Mouse (Mus musculus) right cerebral cortex, postnatal 36 days (tissue): ENCODE measurements at regions not wholly inside any gene's neighbourhood (a gene's known extent, or its start where the extent isn't known, plus 50 kb on each side); places are given as distances from the start of the nearest gene placed in this dataset.

Experiments
- DNase-seq, 2 experiments: peaks; one replicate each; pipeline ENCODE4 v3.0.0; 2022; ENCODE audit warnings: low spot score in 2 of 2, mixed read lengths in 1 of 2

GRCm38 (mm10) chr12:26071610-26072009, 343.4 kb downstream of the Rnf144a start:
- no peak for DNase-seq

- DNase-seq, result no peak
Observed at GRCm38 (mm10) chr12:26068685-26069008, 346.4 kb downstream of the Rnf144a start.

GRCm38 (mm10) chr12:26067866-26068684, 347.0 kb downstream of the Rnf144a start:
- DNase-seq, result no peak

- DNase-seq, result no peak
Observed at GRCm38 (mm10) chr12:26060378-26060777, 354.7 kb downstream of the Rnf144a start.

- DNase-seq, result no peak
Observed at GRCm38 (mm10) chr12:26059090-26059489, 356.0 kb downstream of the Rnf144a start.

GRCm38 (mm10) chr12:26057491-26058054, 357.5 kb downstream of the Rnf144a start:
- no peak for DNase-seq

GRCm38 (mm10) chr12:26046991-26047390, 368.1 kb downstream of the Rnf144a start:
- no peak for DNase-seq

GRCm38 (mm10) chr12:26045321-26045720, 369.7 kb downstream of the Rnf144a start:
- no peak for DNase-seq

GRCm38 (mm10) chr12:26012951-26013350, 402.1 kb downstream of the Rnf144a start:
- peak; percentile 18 to 71 for DNase-seq

- no peak for DNase-seq
Observed at GRCm38 (mm10) chr12:25994063-25994462, 421.0 kb downstream of the Rnf144a start.

GRCm38 (mm10) chr12:25991801-25992525, 423.1 kb downstream of the Rnf144a start:
- DNase-seq, result no peak

GRCm38 (mm10) chr12:25982545-25982944, 432.5 kb downstream of the Rnf144a start:
- no peak for DNase-seq

GRCm38 (mm10) chr12:25978335-25978734, 436.7 kb downstream of the Rnf144a start:
- no peak for DNase-seq

GRCm38 (mm10) chr12:25958584-25958983, 456.5 kb downstream of the Rnf144a start:
- DNase-seq, result no peak

- DNase-seq, result no peak
Observed at GRCm38 (mm10) chr12:25957547-25957946, 457.5 kb downstream of the Rnf144a start.

GRCm38 (mm10) chr12:25947107-25947506, 467.9 kb downstream of the Rnf144a start:
- no peak for DNase-seq

- no peak for DNase-seq
Observed at GRCm38 (mm10) chr12:25946121-25946520, 468.9 kb downstream of the Rnf144a start.

GRCm38 (mm10) chr12:25938856-25939255, 476.2 kb downstream of the Rnf144a start:
- DNase-seq, result no peak

- DNase-seq, result no peak
Observed at GRCm38 (mm10) chr12:25934946-25935345, 480.1 kb downstream of the Rnf144a start.

GRCm38 (mm10) chr12:25934526-25934925, 480.5 kb downstream of the Rnf144a start:
- DNase-seq, result no peak

GRCm38 (mm10) chr12:25926367-25926766, 488.7 kb downstream of the Rnf144a start:
- DNase-seq, result no peak

GRCm38 (mm10) chr12:25924526-25924925, 490.5 kb downstream of the Rnf144a start:
- DNase-seq, result peak; percentile 6 to 22

GRCm38 (mm10) chr12:25923772-25924171, 491.3 kb downstream of the Rnf144a start:
- no peak for DNase-seq
